Mouse (Mus musculus): ENCODE results near the gene D5Ertd577e.
"Not testable (repeated sequence)": the region's sequence is repeated elsewhere in the genome, so short reads cannot be mapped to it uniquely, and the experiment has no call there.

D5Ertd577e gene

GRCm38 (mm10) chr5:95456506-95456905 is at the start of gene D5Ertd577e:
Gene D5Ertd577e (plus strand): TSS chr5:95456806.
- not testable (repeated sequence) for DNase-seq (ENCODE audit: low spot score in 2 of 2)

GRCm38 (mm10) chr5:95510458-95510857 is 53.9 kb downstream of the D5Ertd577e start, which contains the start of gene Gm3286:
Gene Gm3286 (plus strand): TSS chr5:95510758.
- DNase-seq (ENCODE audit: low spot score in 2 of 2): not testable (repeated sequence)
